Mouse (Mus musculus) yolk sac, embryonic 10.5 days (tissue): Measurements from ENCODE around the gene Neil3.
"Not testable (repeated sequence)": the region's sequence is repeated elsewhere in the genome, so short reads cannot be mapped to it uniquely, and the experiment has no call there.

Source experiments
- DNase-seq: peaks from one replicate; pipeline ENCODE4 v3.0.0-alpha.2; 2017; ENCODE audit warnings: low spot score

Neil3 gene

DNA sequence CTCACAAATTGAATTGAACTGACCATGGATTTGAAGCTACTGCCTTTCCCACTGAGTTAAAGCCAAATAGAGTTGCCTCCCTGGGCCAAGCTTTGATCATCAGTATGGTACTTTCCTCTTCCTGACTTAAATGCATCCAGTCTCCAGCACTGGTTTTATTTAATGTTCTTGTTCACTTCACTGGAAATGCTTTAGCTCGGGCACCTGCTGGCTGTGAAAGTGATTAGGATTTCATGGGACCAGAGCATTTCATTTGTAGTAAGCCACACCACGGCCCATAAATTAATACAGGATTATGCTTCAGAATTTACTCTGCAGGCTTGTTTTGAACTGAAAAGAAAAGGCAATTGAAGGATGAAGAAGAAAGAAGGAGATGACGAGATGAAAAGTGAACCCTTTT lies 100.8 kb downstream of the Neil3 start:
- DNase-seq: not testable (repeated sequence)
